Mouse (Mus musculus) adrenal gland, adult (tissue): ENCODE measurements around the gene Olfr129.

ENCODE experiments used
- DNase-seq, 2 experiments: peaks; one replicate each; pipeline ENCODE4 v3.0.0; 2022 to 2023; ENCODE audit warnings: low spot score in 1 of 2; ENCODE audit not compliant: inconsistent age in 2 of 2

Gene Olfr129

DNA sequence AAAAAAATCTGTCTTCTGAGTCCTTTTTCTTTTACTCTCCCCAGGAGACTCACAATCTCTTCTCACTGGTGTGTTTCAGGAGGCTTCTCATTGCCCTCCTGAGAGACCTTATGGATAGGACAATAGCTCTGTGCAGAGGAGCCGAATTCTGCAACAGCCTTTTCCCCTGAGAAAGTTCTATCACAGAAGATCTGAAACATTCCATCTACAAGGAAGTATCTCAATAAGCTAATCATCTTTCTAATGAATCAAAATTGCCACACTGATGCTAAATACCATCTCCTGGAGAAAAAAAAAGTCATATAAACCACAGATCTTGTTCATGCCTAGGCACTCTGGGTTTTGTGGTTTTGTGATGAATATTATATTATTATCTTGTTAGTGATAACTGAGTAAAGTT is at the start of gene Olfr129:
Gene Olfr129 (minus strand): TSS at position 101 of the 400 bp plus-strand sequence.
- DNase-seq, result no peak

DNA sequence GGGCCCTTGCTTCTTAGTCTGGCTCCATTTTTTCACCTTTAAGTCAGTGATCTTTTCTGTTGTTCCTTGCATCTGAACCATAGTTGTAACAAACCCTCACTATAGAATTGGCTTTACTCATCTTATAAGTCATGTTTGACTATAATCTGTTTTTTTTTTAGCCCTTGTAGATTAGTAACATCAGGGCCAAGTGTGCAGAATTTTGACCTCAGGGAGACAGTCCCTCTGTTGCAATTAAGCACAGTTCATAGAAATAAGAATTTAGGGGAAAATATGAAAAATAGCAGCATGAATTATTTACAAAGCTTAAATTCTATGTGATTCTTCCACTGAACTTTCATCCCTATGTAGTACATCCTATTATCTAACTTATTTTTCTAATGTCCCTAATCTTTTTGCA is 28.7 kb upstream of the Olfr129 start, which contains the start of gene Olfr131:
Gene Olfr131 (minus strand): TSS at position 101 of the 400 bp plus-strand sequence.
- no peak for DNase-seq

DNA sequence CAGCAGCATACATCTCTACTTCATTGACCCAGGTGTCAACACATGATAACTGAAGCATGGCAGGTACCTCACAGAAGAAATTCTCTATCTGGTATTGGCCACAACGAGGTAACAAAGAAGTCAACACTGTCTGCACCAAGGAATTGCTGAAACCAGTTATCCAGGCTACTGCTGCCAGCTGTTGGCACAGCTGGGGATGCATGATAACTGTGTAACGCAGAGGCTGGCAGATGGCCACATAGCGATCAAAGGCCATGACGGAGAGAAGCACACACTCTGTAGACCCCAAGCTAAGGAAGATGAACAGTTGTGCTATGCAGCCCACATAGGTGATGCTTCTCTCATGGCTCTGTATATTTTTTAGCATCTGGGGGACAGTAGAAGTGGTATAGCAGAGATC is 22.5 kb upstream of the Olfr129 start:
- no peak for DNase-seq

DNA sequence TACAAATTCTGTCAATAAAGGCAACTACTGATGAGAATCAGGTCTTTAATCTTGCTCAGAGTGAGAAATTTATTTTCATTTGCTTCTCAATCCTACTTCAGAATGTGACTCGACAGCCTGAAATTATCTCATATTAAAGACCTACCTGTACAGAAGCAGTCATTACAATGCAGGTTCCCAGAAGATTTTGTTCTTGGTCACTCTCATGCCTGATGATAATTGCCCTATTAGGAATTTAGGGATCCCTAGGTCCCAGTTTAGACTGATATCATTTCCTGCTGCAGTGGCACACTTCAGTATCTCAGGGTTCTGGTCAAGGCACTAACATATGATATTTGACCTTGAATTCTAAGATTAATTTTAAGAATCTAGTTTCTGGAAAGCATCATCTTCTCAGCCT is 3.7 kb upstream of the Olfr129 start, which contains the start of gene Olfr130:
Gene Olfr130 (plus strand): TSS at position 301 of the 400 bp plus-strand sequence.
- DNase-seq, result no peak

DNA sequence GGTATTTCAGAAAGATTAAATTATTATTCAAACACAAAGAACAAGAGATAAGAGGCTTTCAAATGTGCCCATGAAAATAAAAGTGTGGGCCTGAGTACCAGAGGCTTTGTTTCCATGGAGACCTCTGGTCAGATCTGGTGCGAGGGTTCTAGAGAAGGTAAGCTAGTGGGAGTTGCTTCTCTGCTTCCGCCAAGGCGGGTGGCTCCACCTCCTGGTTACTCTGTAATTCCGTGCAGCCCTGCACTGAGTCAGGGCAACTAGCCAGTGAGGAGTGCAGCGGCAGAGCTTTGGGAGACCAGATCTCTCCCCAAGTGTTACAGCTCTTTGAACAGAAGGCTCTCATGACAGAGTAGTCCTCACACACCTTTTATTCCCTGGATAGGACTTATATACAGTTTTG is 33.6 kb downstream of the Olfr129 start:
- no peak for DNase-seq

DNA sequence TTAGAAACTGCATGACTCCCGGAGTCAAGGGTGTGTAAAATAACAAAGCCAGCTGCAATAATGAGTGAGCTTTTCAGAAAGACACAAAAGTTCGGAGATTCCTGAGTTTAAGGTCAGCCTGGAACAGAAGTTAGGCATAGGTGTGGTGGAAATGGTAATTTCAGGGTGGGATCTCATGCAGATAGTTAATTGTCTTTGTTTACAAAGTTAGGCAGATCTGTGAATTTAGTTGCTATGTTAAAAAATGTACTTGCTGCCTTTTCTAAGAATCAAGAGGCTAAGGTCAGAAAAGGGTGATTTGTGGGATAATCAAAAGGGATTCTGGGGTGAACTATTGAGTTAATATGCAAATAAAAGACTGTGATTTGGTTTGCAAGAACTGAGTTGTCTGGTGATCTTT is 43.5 kb downstream of the Olfr129 start:
- no peak for DNase-seq

DNA sequence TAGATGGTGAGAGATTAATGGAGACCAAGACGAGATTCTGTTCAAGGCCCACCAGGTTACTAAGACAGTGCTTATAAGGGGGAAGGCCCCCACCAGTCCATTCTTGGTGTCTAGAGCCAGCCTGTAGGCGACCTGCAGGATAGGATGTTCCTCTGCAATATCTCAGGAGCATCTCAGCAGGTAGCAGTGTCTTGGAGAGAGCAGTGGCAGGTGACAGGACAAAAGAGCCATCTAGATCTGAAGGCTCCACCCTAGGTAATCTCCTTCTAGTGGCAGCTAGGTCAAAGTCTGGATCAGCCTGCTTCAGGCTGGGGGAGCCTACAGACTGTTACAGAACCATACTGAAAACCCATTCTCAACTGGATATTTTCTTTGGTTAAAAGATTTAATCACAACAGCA is 54.9 kb downstream of the Olfr129 start:
- DNase-seq, result no peak
